In genomic region chr8:111729233-111730170, GRCm38 (mm10) we compare ENCODE assay signal across 9 mouse cellular contexts. TPM values are rescaled to one million over a fixed set of nuclear protein-coding genes. Genes with fewer than 3 reads are reported as not detected.
A peak's percentile ranks its signal among the peaks of the same experiment; 100 is the strongest.
DNase-seq lines count a peak whose midpoint lies in the region; ATAC-seq and TF ChIP-seq lines count a peak whose summit lies in the region.
"Had no signal": no experiment of that assay in that cellular context is flagged by ENCODE, and none has a peak within 500 bp of the region (broad histone marks: within the 10 kb centered on the region; RNA-seq: fewer than 3 reads in every experiment).

No protein-coding gene starts in this region.

- TF ChIP-seq EP300 in heart, postnatal 0 days (IDR thresholded peaks at IDR 0.05; ENCODE audit: low read depth) = no peak

- no peak for TF ChIP-seq CTCF in heart, postnatal 0 days (IDR thresholded peaks at IDR 0.05; ENCODE audit: low read depth)
- no peak for TF ChIP-seq CTCF in liver, adult 2 months (IDR thresholded peaks at IDR 0.05; ENCODE audit: low read depth, low read length)

- peaks cover 91% of the 10 kb centered on the region for H3K4me1 ChIP-seq in heart, embryonic 12.5 days (replicated peaks)
- peaks cover 88% of the 10 kb centered on the region for H3K4me1 ChIP-seq in heart, postnatal 0 days (ENCODE audit: control insufficient read depth, insufficient read depth)
- peaks cover 68% of the 10 kb centered on the region for H3K4me1 ChIP-seq in liver, adult 2 months (ENCODE audit: control insufficient read depth, insufficient read depth, low read length)
- H3K4me1 ChIP-seq in forebrain, embryonic 16.5 days (replicated peaks; ENCODE audit: control insufficient read depth, insufficient read depth, low read length) = peaks cover 55% of the 10 kb centered on the region

- H3K4me2 ChIP-seq in heart, embryonic 12.5 days = peak overlapping the region; percentile 93
- peak overlapping the region; percentile 92 for H3K4me2 ChIP-seq in heart, postnatal 0 days (ENCODE audit: low read depth, low read length)
- no peak overlapping the region for H3K4me2 ChIP-seq in forebrain, embryonic 16.5 days (ENCODE audit: low read length)

- H3K27ac ChIP-seq in heart, embryonic 12.5 days (ENCODE audit: poor library complexity, severe bottlenecking) = peak overlapping the region; percentile 93
- H3K27ac ChIP-seq in heart, postnatal 0 days (ENCODE audit: low read depth) = peak overlapping the region; percentile 96
- peak overlapping the region; percentile 88 for H3K27ac ChIP-seq in liver, adult 2 months (replicated peaks; ENCODE audit: insufficient read depth, low read depth, low read length)
- H3K27ac ChIP-seq in forebrain, embryonic 16.5 days (ENCODE audit: low read length) = no peak overlapping the region
- H3K27ac ChIP-seq: embryonic facial prominence, embryonic 12.5 days had no signal

- DNase-seq in heart, adult 8-10 months (ENCODE audit: low spot score) = no peak
- DNase-seq in adrenal gland, postnatal 14 days = peak; percentile 79
- peak; percentile 63 for DNase-seq in heart, postnatal 0 days (ENCODE audit: low spot score)
- peak; percentile 99 for DNase-seq in liver, adult 2 months (ENCODE audit: extremely low read depth, low read depth, low spot score)
- DNase-seq in thymus, adult 18-20 months = no peak
- no peak for DNase-seq in frontal cortex, postnatal 10 days (ENCODE audit: low spot score in 2 of 2)

- H3K4me3 ChIP-seq in heart, embryonic 12.5 days = peak overlapping the region; percentile 96
- H3K4me3 ChIP-seq in heart, postnatal 0 days (ENCODE audit: low read depth, low read length) = peak overlapping the region; percentile 88
- H3K4me3 ChIP-seq in liver, adult 2 months (ENCODE audit: insufficient read depth, low read depth, low read length) = no peak overlapping the region
- no peak overlapping the region for H3K4me3 ChIP-seq in forebrain, embryonic 16.5 days (replicated peaks; ENCODE audit: low read length)
- H3K4me3 ChIP-seq: embryonic facial prominence, embryonic 12.5 days had no signal

- peak overlapping the region; percentile 98 for H3K9ac ChIP-seq in heart, embryonic 12.5 days
- H3K9ac ChIP-seq in heart, postnatal 0 days (replicated peaks; ENCODE audit: low read depth, low read length) = peak overlapping the region; percentile 88
- H3K9ac ChIP-seq in liver, adult 2 months (ENCODE audit: low read depth, low read length) = peak overlapping the region; percentile 87
- H3K9ac ChIP-seq in forebrain, embryonic 16.5 days (replicated peaks; ENCODE audit: low read depth, low read length) = no peak overlapping the region
- H3K9ac ChIP-seq: embryonic facial prominence, embryonic 12.5 days had no signal

- ATAC-seq in heart, embryonic 12.5 days (ENCODE audit: insufficient number of reproducible peaks, low FRiP score) = no peak
- ATAC-seq in heart, postnatal 0 days (ENCODE audit: insufficient read depth, low read depth) = no peak; the same call in 1 of the 2 replicates
- ATAC-seq in forebrain, embryonic 16.5 days = no peak

- peaks cover 56% of the 10 kb centered on the region for H3K79me2 ChIP-seq in liver, adult 2 months (ENCODE audit: control insufficient read depth, insufficient read depth, low read length)

- no peak for TF ChIP-seq POLR2A in liver, adult 2 months (IDR thresholded peaks at IDR 0.05; ENCODE audit: extremely low read depth, insufficient read depth, low read length)

- 15% methylated on average over 7 of the region's 7 CpGs for WGBS in heart, embryonic 12.5 days
- 12% methylated on average over 7 of the region's 7 CpGs for WGBS in heart, postnatal 0 days
- WGBS in liver, adult 2 months = 17% methylated on average over 7 of the region's 7 CpGs
- WGBS in forebrain, embryonic 16.5 days = 75% methylated on average over 7 of the region's 7 CpGs

- no peaks in the 10 kb centered on the region for H3K36me3 ChIP-seq in heart, embryonic 12.5 days
- H3K36me3 ChIP-seq in heart, postnatal 0 days (replicated peaks; ENCODE audit: control insufficient read depth, insufficient read depth, low read length) = no peaks in the 10 kb centered on the region
- no peaks in the 10 kb centered on the region for H3K36me3 ChIP-seq in liver, adult 2 months (ENCODE audit: control insufficient read depth, insufficient read depth, low read length)
- H3K36me3 ChIP-seq in forebrain, embryonic 16.5 days (ENCODE audit: control insufficient read depth, insufficient read depth) = no peaks in the 10 kb centered on the region
- H3K36me3 ChIP-seq: embryonic facial prominence, embryonic 12.5 days had no signal

- no peaks in the 10 kb centered on the region for H3K9me3 ChIP-seq in heart, embryonic 12.5 days (replicated peaks)
- no peaks in the 10 kb centered on the region for H3K9me3 ChIP-seq in heart, postnatal 0 days (replicated peaks; ENCODE audit: control insufficient read depth, low read length)
- no peaks in the 10 kb centered on the region for H3K9me3 ChIP-seq in forebrain, embryonic 16.5 days (ENCODE audit: control insufficient read depth, low read length)
- H3K9me3 ChIP-seq: embryonic facial prominence, embryonic 12.5 days had no signal

- H3K27me3 ChIP-seq in heart, embryonic 12.5 days (replicated peaks) = no peaks in the 10 kb centered on the region
- no peaks in the 10 kb centered on the region for H3K27me3 ChIP-seq in heart, postnatal 0 days (ENCODE audit: control insufficient read depth, insufficient read depth, low read length)
- no peaks in the 10 kb centered on the region for H3K27me3 ChIP-seq in liver, adult 2 months (ENCODE audit: control insufficient read depth, insufficient read depth, low read length)
- no peaks in the 10 kb centered on the region for H3K27me3 ChIP-seq in forebrain, embryonic 16.5 days (replicated peaks; ENCODE audit: control insufficient read depth, insufficient read depth, low read length)
- H3K27me3 ChIP-seq: embryonic facial prominence, embryonic 12.5 days had no signal

RNA-seq across cellular contexts. Expression of gene Bcar1, which starts 14.1 kb away (rescaled TPM):
- polyA plus RNA-seq in heart, embryonic 12.5 days (2016; fragmentation: Nextera tagmentation; extraction: Ambion mirVana) = 46.4 and 47.2 TPM in 2 replicates
- 10 to 100 TPM; 18.5 to 21.8 (median 19.5) TPM for total RNA-seq in heart, adult 8-10 months (2022)
- total RNA-seq in adrenal gland, postnatal 14 days (2021) = 59.6 and 67.1 TPM in 2 replicates
- 53.2 and 81.5 TPM in 2 replicates for total RNA-seq in heart, postnatal 0 days (2014; rRNA removed; ENCODE audit: low replicate concordance)
- 25.6 and 27.9 TPM in 2 replicates for polyA plus RNA-seq in heart, postnatal 0 days (2015; fragmentation: Nextera tagmentation; extraction: Ambion mirVana)
- total RNA-seq in liver, adult 2 months (2014; rRNA removed) = 11.3 and 18.0 TPM in 2 replicates
- 41.2 and 53.2 TPM in 2 replicates for polyA plus RNA-seq in liver, adult 2 months (2012; rRNA removed)
- 45.9 and 52.5 TPM in 2 replicates for polyA plus RNA-seq in forebrain, embryonic 16.5 days (2015; fragmentation: Nextera tagmentation; extraction: Ambion mirVana)

RNA-seq across cellular contexts. Expression of gene Ctrb1, which starts 38.7 kb away (rescaled TPM):
- polyA plus RNA-seq in heart, embryonic 12.5 days (2016; fragmentation: Nextera tagmentation; extraction: Ambion mirVana) = not detected in 2 replicates
- not detected for total RNA-seq in heart, adult 8-10 months (2022)
- total RNA-seq in adrenal gland, postnatal 14 days (2021) = 0.41 TPM in 1 of 2 replicates, not detected in the other
- 0.62 and 3.4 TPM in 2 replicates for total RNA-seq in heart, postnatal 0 days (2014; rRNA removed; ENCODE audit: low replicate concordance)
- polyA plus RNA-seq in heart, postnatal 0 days (2015; fragmentation: Nextera tagmentation; extraction: Ambion mirVana) = not detected in 2 replicates
- 50.9 and 134 TPM in 2 replicates for total RNA-seq in liver, adult 2 months (2014; rRNA removed)
- polyA plus RNA-seq in liver, adult 2 months (2012; rRNA removed) = 1.9 and 5.3 TPM in 2 replicates
- not detected in 2 replicates for polyA plus RNA-seq in forebrain, embryonic 16.5 days (2015; fragmentation: Nextera tagmentation; extraction: Ambion mirVana)
- polyA plus RNA-seq: embryonic facial prominence, embryonic 12.5 days had no signal

Comparison
In these comparisons a context has a peak if more than half of its experiments do, and no peak if none do; other contexts are left out.
1. DNase-seq: peak in adrenal gland, postnatal 14 days (single experiment), heart, postnatal 0 days (single experiment) and liver, adult 2 months (single experiment); none in heart, adult 8-10 months (single experiment), thymus, adult 18-20 months (0 of 2) and frontal cortex, postnatal 10 days (0 of 2).
2. H3K4me3 ChIP-seq: peak in heart, embryonic 12.5 days (single experiment) and heart, postnatal 0 days (single experiment); none in liver, adult 2 months (single experiment) and forebrain, embryonic 16.5 days (single experiment).
3. RNA of gene Ctrb1, which starts 38.7 kb away (total RNA-seq): 50.9 to 134 TPM in liver, adult 2 months; 0.62 to 3.4 TPM in heart, postnatal 0 days, 0.41 TPM in adrenal gland, postnatal 14 days and not detected in heart, adult 8-10 months; every median in the first group is over 10 times any median in the second.